Mouse (Mus musculus): ENCODE measurements at regions not wholly inside any gene's neighbourhood (a gene's known extent, or its start where the extent isn't known, plus 50 kb on each side); places are given as distances from the start of the nearest gene placed in this dataset.

GRCm38 (mm10) chr2:115095351-115095750 is 440.6 kb upstream of the Dph6 start:
- TF ChIP-seq CTCF (IDR thresholded peaks at IDR 0.05; ENCODE audit: borderline replicate concordance, insufficient read depth, low read depth, low read length) (no peak), POLR2A (IDR thresholded peaks at IDR 0.05; ENCODE audit: borderline replicate concordance, insufficient read depth, low read length) (no peak)
